Mouse (Mus musculus) thymus, adult 2 months (tissue): Measurements from ENCODE around the gene Pde11a.

Experiments
- CTCF ChIP-seq: fragments of 200-500 bp; IDR thresholded peaks from 2 replicates; pipeline ENCODE4 v1.5.1; 2012; ENCODE audit warnings: mild to moderate bottlenecking, control low read depth, low read length, moderate library complexity, borderline replicate concordance; ENCODE audit not compliant: control insufficient read depth, poor library complexity, insufficient read depth; ENCODE audit errors: extremely low read depth
- POLR2A ChIP-seq: fragments of 200-500 bp; IDR thresholded peaks from 2 replicates; pipeline ENCODE4 v1.6.1; 2012; ENCODE audit warnings: mild to moderate bottlenecking, low read length, control low read depth, moderate library complexity; ENCODE audit not compliant: control insufficient read depth, poor library complexity, insufficient read depth; ENCODE audit errors: extremely low read depth

GRCm38 (mm10) chr2:76049529-76049928 is 289.0 kb downstream of the Pde11a start:
- TF ChIP-seq POLR2A (no peak), CTCF (no peak)
